In genomic region chr9:35021744-35022143, GRCm38 (mm10) we compare ENCODE assay signal across 16 mouse cellular contexts.
"Had no signal": no experiment of that assay in that cellular context is flagged by ENCODE, and none has a peak within 500 bp of the region (broad histone marks: within the 10 kb centered on the region; RNA-seq: fewer than 3 reads in every experiment).

No protein-coding gene starts in this region.

- DNase-seq: heart, postnatal 10 days; heart, postnatal 14 days; heart, postnatal 36 days; heart, postnatal 4 days; kidney, adult 11 months; kidney, adult 18-20 months; kidney, adult 2 months; kidney, adult 8-10 months; kidney, adult 9 months; kidney, postnatal 10 days; kidney, postnatal 14 days; kidney, postnatal 25 days; kidney, postnatal 36 days; kidney, postnatal 4 days; layer of hippocampus, adult 9-11 months; layer of hippocampus, postnatal 36 days had no signal
